Comparison of ENCODE assay signal across 11 mouse cellular contexts in genomic region chr5:17689604-17690003, GRCm38 (mm10).
DNase-seq lines count a peak whose midpoint lies in the region; ATAC-seq and TF ChIP-seq lines count a peak whose summit lies in the region.
"Had no signal": no experiment of that assay in that cellular context is flagged by ENCODE, and none has a peak within 500 bp of the region (broad histone marks: within the 10 kb centered on the region; RNA-seq: fewer than 3 reads in every experiment).

No protein-coding gene starts in this region.

- no peaks in the 10 kb centered on the region for H3K27me3 ChIP-seq in limb, embryonic 12.5 days
- no peaks in the 10 kb centered on the region for H3K27me3 ChIP-seq in limb, embryonic 10.5 days (ENCODE audit: low read depth, poor library complexity, severe bottlenecking)

- no peak for DNase-seq in limb, embryonic 10.5 days (ENCODE audit: low spot score)
- peak; percentile 65 for DNase-seq in gastrocnemius, adult 2 months
- peak; percentile 50 for DNase-seq in kidney, postnatal 10 days
- peak; percentile 85 for DNase-seq in skeletal muscle tissue, adult 2 months (ENCODE audit: low read depth, low spot score)
- DNase-seq in adrenal gland, postnatal 14 days, result no peak
- DNase-seq in embryo, embryonic 11 days, result no peak
- DNase-seq: right cerebral cortex, postnatal 14 days had no signal

- TF ChIP-seq CTCF in gastrocnemius, adult 2 months (IDR thresholded peaks at IDR 0.05), result no peak

- H3K4me2 ChIP-seq in limb, embryonic 12.5 days, result no peak overlapping the region

- H3K9me3 ChIP-seq in limb, embryonic 12.5 days, result no peaks in the 10 kb centered on the region
- H3K9me3 ChIP-seq in limb, embryonic 10.5 days (replicated peaks), result no peaks in the 10 kb centered on the region

- 67% methylated on average over 5 of the region's 5 CpGs for WGBS in limb, embryonic 12.5 days
- WGBS in limb, embryonic 10.5 days, result 86% methylated on average over 5 of the region's 5 CpGs

- peaks cover 12% of the 10 kb centered on the region for H3K4me1 ChIP-seq in limb, embryonic 12.5 days (replicated peaks)
- H3K4me1 ChIP-seq in limb, embryonic 10.5 days, result no peaks in the 10 kb centered on the region

- H3K27ac ChIP-seq in limb, embryonic 12.5 days, result peak overlapping the region; percentile 62
- H3K27ac ChIP-seq in limb, embryonic 10.5 days, result no peak overlapping the region
- peak overlapping the region; percentile 81 for H3K27ac ChIP-seq in gastrocnemius, adult 2 months

- H3K36me3 ChIP-seq in limb, embryonic 12.5 days, result no peaks in the 10 kb centered on the region
- H3K36me3 ChIP-seq in limb, embryonic 10.5 days, result no peaks in the 10 kb centered on the region

- intact Hi-C loops in gastrocnemius, adult 2 months (cut with DNase I), result loop anchor here (5.0 kb wide), 1 partner anchor 112 kb away; no protein-coding TSS in a partner anchor

- peak; percentile 37; the same call in 1 of the 2 replicates for ATAC-seq in limb, embryonic 12.5 days (ENCODE audit: insufficient number of reproducible peaks, insufficient read depth, low FRiP score, low TSS enrichment, low read depth)
- ATAC-seq in granulocyte monocyte progenitor cell, adult 5-6 weeks (replicated peaks; ENCODE audit: poor library complexity, severe bottlenecking), result no peak
- ATAC-seq: midbrain, embryonic 16.5 days had no signal

- no peak overlapping the region for H3K9ac ChIP-seq in limb, embryonic 12.5 days (replicated peaks)

- H3K4me3 ChIP-seq in limb, embryonic 12.5 days (replicated peaks), result no peak overlapping the region
- no peak overlapping the region for H3K4me3 ChIP-seq in limb, embryonic 10.5 days
- H3K4me3 ChIP-seq in gastrocnemius, adult 2 months, result no peak overlapping the region; the same call in 1 of the 2 replicates
- H3K4me3 ChIP-seq: erythroblast, embryonic 14.5 days had no signal

Comparison
In these comparisons a context has a peak if more than half of its experiments do, and no peak if none do; other contexts are left out.
1. DNase-seq: peak in gastrocnemius, adult 2 months (single experiment), kidney, postnatal 10 days (single experiment) and skeletal muscle tissue, adult 2 months (single experiment); none in limb, embryonic 10.5 days (single experiment), adrenal gland, postnatal 14 days (single experiment) and embryo, embryonic 11 days (single experiment).